Mouse (Mus musculus) macrophage (primary cell): ENCODE results near the gene Dusp18. TPM values are rescaled to one million over a fixed set of nuclear protein-coding genes. Genes with fewer than 3 reads are reported as not detected.

Source experiments
- H3K27ac ChIP-seq: fragments of 350-480 bp; formaldehyde crosslinking; 2 replicates; pipeline ENCODE4 v1.9.0; 2021
- H3K36me3 ChIP-seq: fragments of 350-480 bp; formaldehyde crosslinking; 2 replicates; pipeline ENCODE4 v1.9.0; 2021; ENCODE audit errors: inconsistent target
- H3K4me3 ChIP-seq: fragments of 350-480 bp; formaldehyde crosslinking; 2 replicates; pipeline ENCODE4 v1.9.0; 2021; ENCODE audit errors: inconsistent target
- H3K79me2 ChIP-seq: fragments of 350-480 bp; formaldehyde crosslinking; 2 replicates; pipeline ENCODE4 v1.9.0; 2021; ENCODE audit errors: inconsistent target
- WGBS: methylation state at CpG from one replicate; pipeline ENCODE4 v1.1.7; 2026; ENCODE audit warnings: inconsistent platforms; ENCODE audit not compliant: missing documents; 5-methylcytosine and 5-hydroxymethylcytosine counted together
- polyA plus RNA-seq: library from polyadenylated mRNA; stranded (reverse); fragments of 250-400 nt; gene quantifications from 3 replicates; pipeline ENCODE4 v1.2.4, GENCODE M21; 2018; ENCODE audit warnings: inconsistent platforms

Dusp18 gene
- polyA plus RNA-seq, 1 experiment from 2014 or later: 1.5 TPM

- 92% methylated on average over 1 of the region's 1 CpGs for WGBS
- Histone ChIP-seq H3K4me3 (no peak overlapping the region), H3K79me2 (peaks cover 44% of the 10 kb centered on the region), H3K36me3 (peaks cover 15% of the 10 kb centered on the region; the same call in 1 of the 2 replicates), H3K27ac (no peak overlapping the region)
These were observed 10.4 kb downstream of the Dusp18 start for GRCm38 (mm10) chr11:3905446-3905845.

DNA sequence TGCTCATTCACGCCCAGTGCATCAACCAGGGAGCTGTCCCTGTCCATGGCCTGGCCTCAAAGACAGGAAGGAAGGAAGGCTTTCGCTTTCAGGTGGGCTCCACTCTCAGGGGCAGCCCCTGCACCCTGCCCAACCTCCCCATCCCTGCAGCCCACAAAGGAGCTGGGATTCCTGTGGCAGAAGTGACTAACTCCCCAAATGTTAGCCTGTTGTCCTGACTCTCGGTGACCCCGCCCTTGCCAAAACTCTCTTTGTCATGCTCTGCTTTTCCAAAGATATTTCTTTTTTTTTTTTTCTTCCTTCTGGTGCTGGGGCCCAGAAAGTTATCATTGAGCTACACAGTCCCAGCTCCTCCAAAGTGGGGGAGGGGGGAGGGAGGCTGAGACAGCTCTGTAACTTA, 14.2 kb downstream of the Dusp18 start:
- peaks cover 74% of the 10 kb centered on the region for H3K79me2 ChIP-seq
- peaks cover 15% of the 10 kb centered on the region; the same call in 1 of the 2 replicates for H3K36me3 ChIP-seq
- H3K4me3 ChIP-seq: no peak overlapping the region
- H3K27ac ChIP-seq: no peak overlapping the region
- 92% methylated on average over 4 of the region's 4 CpGs for WGBS

DNA sequence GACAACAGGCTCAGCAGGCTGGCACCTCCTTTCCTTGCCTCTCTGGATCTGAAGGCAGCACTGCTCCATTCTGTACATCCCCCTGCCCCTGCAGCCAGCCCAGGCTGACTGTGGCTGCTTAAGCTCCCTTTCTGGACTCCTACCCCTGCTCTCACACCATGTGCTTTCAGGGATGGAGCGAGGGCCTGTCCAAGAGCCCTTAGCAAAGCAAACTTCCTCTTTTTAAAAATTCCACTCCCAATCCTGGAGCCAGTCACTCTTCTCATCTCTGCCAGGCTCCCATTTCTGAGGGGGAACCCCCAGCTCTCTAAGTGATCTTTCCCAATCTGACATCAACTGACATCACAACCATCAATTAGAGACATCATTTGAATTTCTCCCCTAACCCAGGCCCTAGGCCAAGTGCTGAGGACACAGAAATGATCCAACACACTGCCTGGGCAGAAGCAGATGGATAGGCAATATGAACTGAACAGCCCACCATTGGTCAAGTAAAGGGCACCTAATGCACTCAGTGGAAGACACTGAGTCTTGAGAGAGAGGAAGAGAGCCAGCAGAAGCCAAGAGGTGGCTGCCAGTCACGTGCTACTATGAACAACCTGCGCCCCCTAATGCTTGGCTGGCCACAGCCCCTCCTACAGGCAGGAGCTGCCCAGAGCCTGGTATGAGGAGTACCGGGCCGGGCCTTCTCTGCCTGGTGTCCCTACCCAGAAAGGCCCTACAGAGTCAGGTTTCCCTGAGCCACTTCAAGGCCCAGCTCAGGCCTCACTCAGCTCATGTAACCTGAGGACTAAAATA, 15.7 kb downstream of the Dusp18 start:
- Histone ChIP-seq H3K27ac (peak overlapping the region; percentile 68), H3K79me2 (peaks cover 74% of the 10 kb centered on the region), H3K4me3 (peak overlapping the region; percentile 86), H3K36me3 (peaks cover 15% of the 10 kb centered on the region; the same call in 1 of the 2 replicates)
- WGBS: 49% methylated on average over 5 of the region's 5 CpGs

GRCm38 (mm10) chr11:3911440-3911839, 16.4 kb downstream of the Dusp18 start:
- H3K36me3 ChIP-seq: peaks cover 12% of the 10 kb centered on the region; the same call in 1 of the 2 replicates
- whole genome bisulfite sequencing: 71% methylated on average over 5 of the region's 6 CpGs
- H3K4me3 ChIP-seq: peak overlapping the region; percentile 86
- H3K27ac ChIP-seq: peak overlapping the region; percentile 68
- peaks cover 70% of the 10 kb centered on the region for H3K79me2 ChIP-seq

DNA sequence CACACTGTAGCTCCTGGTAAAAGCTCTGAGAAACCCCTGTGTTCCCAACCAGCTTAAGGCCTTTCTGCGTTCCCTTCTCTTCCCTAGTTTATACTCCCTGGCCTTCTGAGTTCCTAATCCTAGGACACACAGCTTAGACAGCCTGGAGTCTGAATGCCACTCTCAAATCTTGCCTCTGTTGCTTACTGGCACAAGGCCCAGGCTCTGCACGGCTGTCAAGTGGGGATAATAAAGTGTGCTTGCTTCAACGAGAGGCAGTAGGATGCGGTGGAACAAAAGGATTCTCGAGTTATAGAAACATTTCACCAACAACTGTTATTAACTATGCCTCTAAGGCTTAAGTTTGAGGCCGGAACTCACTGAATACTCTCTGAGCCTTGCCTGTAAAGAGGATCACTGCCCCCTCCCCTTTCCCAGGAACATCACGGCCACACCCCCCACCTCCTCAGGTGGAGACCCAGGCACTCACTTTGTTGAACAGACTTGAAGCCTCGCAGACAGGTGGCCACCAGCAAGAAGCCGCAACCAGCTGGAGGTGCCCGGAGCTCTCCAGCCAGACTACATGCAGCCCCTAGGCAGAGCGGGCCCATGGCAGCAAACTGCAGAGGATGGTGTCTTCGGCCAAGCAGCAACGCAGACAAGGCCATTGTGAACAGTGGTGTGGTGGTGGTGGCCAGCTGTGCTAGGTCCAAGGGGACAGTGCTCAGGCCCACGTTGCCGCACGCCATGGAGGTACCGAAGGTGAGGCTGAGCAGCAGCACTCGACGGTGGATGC, 17.2 kb downstream of the Dusp18 start:
- Histone ChIP-seq H3K79me2 (peaks cover 62% of the 10 kb centered on the region), H3K4me3 (peak overlapping the region; percentile 86), H3K36me3 (peaks cover 3% of the 10 kb centered on the region; the same call in 1 of the 2 replicates), H3K27ac (peak overlapping the region; percentile 68)
- WGBS: 70% methylated on average over 19 of the region's 19 CpGs

- Histone ChIP-seq H3K79me2 (peaks cover 56% of the 10 kb centered on the region), H3K4me3 (peak overlapping the region; percentile 86), H3K27ac (peak overlapping the region; percentile 81), H3K36me3 (no peaks in the 10 kb centered on the region; the same call in 1 of the 2 replicates)
- 14% methylated on average over 16 of the region's 16 CpGs for whole genome bisulfite sequencing
These were observed 17.8 kb downstream of the Dusp18 start for GRCm38 (mm10) chr11:3912875-3913271.

DNA sequence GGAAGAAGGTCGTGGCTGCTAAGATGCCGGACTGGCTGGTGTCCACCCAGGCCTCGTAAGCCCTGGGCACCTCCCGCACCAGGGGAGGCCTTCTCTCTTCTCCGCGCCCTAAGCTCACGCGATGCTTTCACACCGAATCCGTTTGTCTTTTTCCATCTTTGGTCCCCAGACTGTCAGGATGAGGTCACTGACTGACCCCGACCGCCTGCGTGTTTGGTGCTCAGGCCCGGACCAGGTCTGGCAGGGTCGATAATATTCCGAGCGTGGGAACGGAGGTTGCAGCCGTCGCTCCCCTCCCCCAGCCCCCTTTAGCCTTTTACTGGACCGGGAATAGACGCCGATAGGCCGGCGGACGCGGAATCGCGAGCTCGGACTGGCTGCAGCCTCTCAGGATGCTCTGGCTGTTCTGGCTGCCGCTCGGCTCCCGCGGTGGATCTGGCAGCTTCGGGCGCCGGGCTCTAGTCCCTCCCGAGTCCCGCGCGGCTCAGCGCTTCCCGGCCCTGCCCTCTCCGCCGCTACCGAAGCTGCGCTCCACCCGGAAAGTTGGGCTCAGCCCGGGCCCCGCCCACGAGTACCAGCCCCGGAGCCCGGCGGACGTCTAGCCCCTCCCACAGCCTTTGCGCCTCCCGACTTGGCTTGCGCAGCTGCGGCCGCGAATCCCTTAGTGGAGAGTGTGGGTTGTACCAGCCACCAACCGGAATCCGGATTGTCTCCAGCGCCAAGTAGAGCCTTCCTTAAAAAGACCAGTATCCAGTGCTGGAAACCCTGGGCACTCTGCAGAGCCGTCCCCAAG, 18.5 kb downstream of the Dusp18 start:
- under 1% methylated on average over 65 of the region's 65 CpGs for WGBS
- peak overlapping the region; percentile 86 for H3K4me3 ChIP-seq
- H3K27ac ChIP-seq: peak overlapping the region; percentile 91
- H3K79me2 ChIP-seq: peaks cover 49% of the 10 kb centered on the region
- no peaks in the 10 kb centered on the region; the same call in 1 of the 2 replicates for H3K36me3 ChIP-seq

DNA sequence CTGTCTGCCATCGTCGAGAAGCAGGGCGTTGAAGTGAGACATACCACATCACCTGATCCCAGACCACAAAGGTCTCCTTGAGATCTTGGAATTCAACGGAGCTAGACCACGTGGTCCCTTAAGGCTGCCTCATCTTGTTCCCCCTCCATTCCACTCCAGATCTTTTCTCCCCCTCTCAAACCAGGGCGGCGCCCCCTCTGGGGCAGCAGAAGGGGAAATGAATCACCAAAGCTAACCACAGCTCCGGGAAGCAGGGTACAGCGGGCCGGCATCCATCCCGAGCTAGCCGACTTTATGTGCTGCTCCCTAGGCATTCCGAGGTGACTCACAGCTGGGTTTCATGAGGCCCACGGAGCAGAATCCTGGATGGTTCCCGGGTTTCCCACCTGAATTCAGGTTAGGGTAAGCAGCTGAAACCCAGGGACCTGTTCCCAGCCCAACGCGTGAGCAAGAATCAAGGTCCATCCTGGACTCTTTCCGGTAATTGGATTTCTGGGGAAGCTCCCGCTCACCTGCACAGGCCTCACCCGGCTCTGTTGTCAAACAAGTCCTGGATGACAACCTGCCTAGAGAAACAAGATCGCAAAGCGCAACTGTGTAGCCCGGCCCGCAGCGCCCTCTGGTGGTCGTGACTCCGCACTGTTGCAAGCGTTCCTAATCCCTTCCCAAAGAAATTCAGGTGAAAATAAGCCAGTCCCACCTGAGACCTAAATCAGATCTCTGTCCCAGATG, 19.2 kb downstream of the Dusp18 start, which contains the start of gene Slc35e4:
Gene Slc35e4, minus strand, starts transcription at position 556 of the 732 bp plus-strand sequence.
- Histone ChIP-seq H3K36me3 (peaks cover 3% of the 10 kb centered on the region; the same call in 1 of the 2 replicates), H3K27ac (peak within 1 kb of the TSS; percentile 91), H3K79me2 (peaks cover 42% of the 10 kb centered on the region), H3K4me3 (peak within 1 kb of the TSS; percentile 86)
- WGBS: 0% methylated on average over 24 of the region's 28 CpGs

- no peaks in the 10 kb centered on the region for H3K79me2 ChIP-seq
- H3K36me3 ChIP-seq: peaks cover 21% of the 10 kb centered on the region; the same call in 1 of the 2 replicates
- H3K4me3 ChIP-seq: no peak overlapping the region
- H3K27ac ChIP-seq: no peak overlapping the region
- WGBS: 13% methylated on average over 1 of the region's 1 CpGs
These were observed 23.7 kb downstream of the Dusp18 start for GRCm38 (mm10) chr11:3918738-3919137.

DNA sequence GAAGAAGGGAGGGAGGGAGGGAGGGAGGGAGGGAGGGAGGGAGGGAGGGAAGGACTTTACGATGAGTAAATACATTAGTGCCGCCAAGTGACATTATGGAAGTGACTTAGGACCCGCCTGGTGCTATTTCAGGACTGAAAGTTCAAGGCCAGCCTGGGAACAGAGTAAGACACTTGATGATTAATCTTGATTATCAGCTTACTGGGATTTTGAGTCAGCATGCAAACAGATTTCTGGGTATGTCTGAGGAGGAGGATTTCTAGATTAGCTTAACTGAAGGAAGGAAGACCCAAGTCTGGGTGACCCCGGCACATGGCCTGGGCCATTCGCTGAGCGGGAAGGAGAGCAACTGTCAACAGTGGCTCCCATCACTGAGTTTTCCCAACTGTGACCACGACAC, 25.4 kb downstream of the Dusp18 start:
- H3K4me3 ChIP-seq: no peak overlapping the region
- peaks cover 34% of the 10 kb centered on the region for H3K36me3 ChIP-seq
- H3K27ac ChIP-seq: no peak overlapping the region
- H3K79me2 ChIP-seq: no peaks in the 10 kb centered on the region
- WGBS: 88% methylated on average over 7 of the region's 7 CpGs

- Histone ChIP-seq H3K79me2 (no peaks in the 10 kb centered on the region), H3K27ac (no peak overlapping the region), H3K36me3 (peaks cover 42% of the 10 kb centered on the region), H3K4me3 (no peak overlapping the region)
- 42% methylated on average over 8 of the region's 8 CpGs for WGBS
These were observed 26.3 kb downstream of the Dusp18 start for GRCm38 (mm10) chr11:3921281-3921850.

DNA sequence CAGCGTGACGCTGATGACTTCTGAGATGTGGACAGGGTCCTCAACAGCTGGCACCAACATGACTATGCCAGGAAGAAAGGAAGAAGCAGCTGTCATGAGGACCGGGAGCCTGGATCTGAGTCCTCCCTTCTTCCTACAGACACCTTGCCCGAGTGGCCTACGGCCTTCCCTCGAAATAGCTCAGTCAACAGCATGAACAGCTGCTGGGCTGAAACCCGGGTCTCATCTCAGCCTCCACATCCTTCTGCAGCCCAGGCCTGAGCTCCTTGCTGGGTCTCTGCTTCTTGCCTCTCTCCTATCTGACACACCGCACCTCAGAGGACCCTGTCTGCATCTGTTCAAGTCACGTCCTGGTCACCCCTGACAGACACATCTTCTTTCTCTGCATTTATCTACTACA, 27.1 kb downstream of the Dusp18 start:
- Histone ChIP-seq H3K79me2 (no peaks in the 10 kb centered on the region), H3K36me3 (peaks cover 50% of the 10 kb centered on the region), H3K27ac (no peak overlapping the region), H3K4me3 (no peak overlapping the region)
- WGBS: 97% methylated on average over 9 of the region's 9 CpGs

DNA sequence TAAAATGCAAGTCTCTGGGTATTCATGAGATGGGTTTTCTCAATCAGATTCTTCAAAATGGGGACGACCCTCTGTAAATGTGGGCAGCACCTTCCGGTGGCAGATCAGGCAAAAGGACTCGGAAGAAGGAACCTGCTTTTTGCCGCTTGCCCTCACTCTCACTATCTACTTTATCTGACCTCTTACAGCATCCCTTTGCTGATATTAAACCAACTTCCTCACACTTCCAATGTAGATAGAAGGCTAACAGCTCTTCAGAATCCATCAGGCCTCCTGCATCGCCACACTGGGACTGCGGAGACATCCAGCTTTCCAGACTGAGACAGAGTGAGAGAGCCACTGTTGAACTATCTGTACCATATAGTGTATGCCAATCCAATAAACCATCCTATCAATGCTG, 27.7 kb downstream of the Dusp18 start:
- no peak overlapping the region for H3K4me3 ChIP-seq
- peaks cover 56% of the 10 kb centered on the region for H3K36me3 ChIP-seq
- H3K79me2 ChIP-seq: no peaks in the 10 kb centered on the region
- no peak overlapping the region for H3K27ac ChIP-seq
- 99% methylated on average over 6 of the region's 6 CpGs for WGBS
